Mouse (Mus musculus) bone marrow, adult 2 months (tissue): ENCODE results near the gene Baz2b. TPM values are rescaled to one million over a fixed set of nuclear protein-coding genes. Genes with fewer than 3 reads are reported as not detected.
A peak's percentile ranks its signal among the peaks of the same experiment; 100 is the strongest.

Source experiments
- H3K27ac ChIP-seq: fragments of 200-500 bp; 2 replicates; pipeline ENCODE4 v1.5.1; 2012; ENCODE audit warnings: low read depth, mild to moderate bottlenecking, control low read depth, inconsistent platforms, low read length; ENCODE audit not compliant: control insufficient read depth, poor library complexity, insufficient read depth
- H3K4me1 ChIP-seq: fragments of 200-500 bp; 2 replicates; pipeline ENCODE4 v1.6.1; 2011; ENCODE audit warnings: low read length; ENCODE audit not compliant: control insufficient read depth, insufficient read depth
- H3K4me3 ChIP-seq: fragments of 200-500 bp; replicated peaks from 2 replicates; pipeline ENCODE3; 2011; ENCODE audit warnings: mild to moderate bottlenecking, low read depth, low read length, control low read depth; ENCODE audit not compliant: control insufficient read depth
- CTCF ChIP-seq: fragments of 200-500 bp; IDR thresholded peaks from 2 replicates; pipeline ENCODE4 v1.5.1; 2011; ENCODE audit warnings: low read length, control low read depth; ENCODE audit not compliant: control insufficient read depth, insufficient read depth
- POLR2A ChIP-seq: fragments of 200-500 bp; IDR thresholded peaks from 2 replicates; pipeline ENCODE4 v1.6.1; 2011; ENCODE audit warnings: low read depth, mild to moderate bottlenecking, control low read depth, low read length, borderline replicate concordance; ENCODE audit not compliant: control insufficient read depth
- whole genome bisulfite sequencing: fragments of 180-500 bp; shearing (Covaris S2); methylation state at CpG from one replicate; pipeline ENCODE4 v1.1.7; 2018; 5-methylcytosine and 5-hydroxymethylcytosine counted together
- polyA plus RNA-seq: library from polyadenylated mRNA; stranded (reverse); fragments of >200 nt; gene quantifications from 2 replicates; pipeline ENCODE4 v1.2.4, GENCODE M21; 2011; ENCODE audit warnings: low replicate concordance; ENCODE audit not compliant: missing spikeins, insufficient read depth, insufficient read length

Gene Baz2b
- polyA plus RNA-seq, 1 experiment, result 77.9 TPM

DNA sequence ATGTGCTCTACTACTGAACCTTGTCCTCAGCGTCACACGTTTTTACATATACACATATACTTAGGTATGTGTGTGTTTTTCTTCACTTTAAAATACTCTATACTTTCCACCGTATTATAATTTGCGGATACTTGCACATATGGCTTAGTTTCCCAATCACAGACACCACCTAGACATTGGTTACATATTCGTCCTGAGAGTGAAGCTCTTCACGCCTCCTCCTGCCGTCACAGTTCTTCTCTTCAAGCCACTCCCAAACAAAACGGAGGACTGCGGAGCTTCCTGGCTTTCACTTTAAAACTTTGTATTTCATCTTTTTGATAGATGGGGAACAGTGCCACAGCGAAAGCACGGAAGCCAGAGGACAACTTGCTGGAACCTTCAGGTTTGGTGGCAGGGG lies 44.0 kb downstream of the Baz2b start:
- no peak for TF ChIP-seq POLR2A
- WGBS, result 71% methylated on average over 11 of the region's 11 CpGs
- Histone ChIP-seq H3K27ac (no peak overlapping the region), H3K4me3 (no peak overlapping the region), H3K4me1 (no peaks in the 10 kb centered on the region)

DNA sequence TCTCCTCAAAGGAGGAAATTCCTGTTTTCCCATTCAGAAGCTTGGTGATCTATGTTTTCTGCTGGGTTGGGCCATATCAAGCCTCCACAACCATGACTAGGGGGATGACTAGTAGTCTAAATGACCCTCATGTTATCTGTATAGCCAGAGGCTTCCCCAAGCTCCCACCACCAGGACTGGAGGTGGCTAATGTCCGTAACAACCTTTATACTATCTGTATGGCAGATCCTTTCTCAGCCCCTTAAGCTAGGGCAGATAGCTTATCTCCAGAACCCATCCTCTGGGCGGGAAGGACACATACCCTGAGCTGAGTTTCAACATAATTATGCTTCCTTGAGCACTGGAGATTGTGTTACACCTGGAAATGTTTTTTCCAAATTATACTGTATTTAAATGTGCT lies 45.9 kb downstream of the Baz2b start:
- H3K27ac ChIP-seq, result no peak overlapping the region
- H3K4me1 ChIP-seq, result no peaks in the 10 kb centered on the region
- H3K4me3 ChIP-seq, result no peak overlapping the region
- no peak for TF ChIP-seq POLR2A
- TF ChIP-seq CTCF, result no peak
- WGBS, result 61% methylated on average over 2 of the region's 2 CpGs

DNA sequence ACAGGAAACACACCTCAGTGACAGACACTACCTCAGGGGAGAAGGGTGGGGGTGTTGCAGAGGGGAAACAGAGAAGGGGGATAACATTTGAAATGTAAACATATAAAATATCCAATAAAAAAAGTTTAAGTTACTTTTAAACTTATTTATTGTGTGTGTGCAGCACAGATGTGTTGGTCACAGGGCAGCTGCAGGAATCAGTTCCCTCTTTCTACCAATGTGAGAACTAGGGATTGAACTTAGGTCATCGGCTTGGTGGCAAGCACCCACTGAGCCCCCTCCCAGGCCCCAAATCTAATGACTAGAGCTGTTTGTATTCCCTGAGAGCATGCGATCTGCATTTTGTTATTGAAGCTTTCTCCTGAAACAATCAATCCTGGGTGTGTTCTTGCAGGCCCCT lies 57.2 kb downstream of the Baz2b start:
- WGBS, result 69% methylated on average over 2 of the region's 2 CpGs
- TF ChIP-seq POLR2A (no peak), CTCF (no peak)
- Histone ChIP-seq H3K27ac (no peak overlapping the region), H3K4me3 (no peak overlapping the region), H3K4me1 (no peaks in the 10 kb centered on the region; the same call in 1 of the 2 replicates)

DNA sequence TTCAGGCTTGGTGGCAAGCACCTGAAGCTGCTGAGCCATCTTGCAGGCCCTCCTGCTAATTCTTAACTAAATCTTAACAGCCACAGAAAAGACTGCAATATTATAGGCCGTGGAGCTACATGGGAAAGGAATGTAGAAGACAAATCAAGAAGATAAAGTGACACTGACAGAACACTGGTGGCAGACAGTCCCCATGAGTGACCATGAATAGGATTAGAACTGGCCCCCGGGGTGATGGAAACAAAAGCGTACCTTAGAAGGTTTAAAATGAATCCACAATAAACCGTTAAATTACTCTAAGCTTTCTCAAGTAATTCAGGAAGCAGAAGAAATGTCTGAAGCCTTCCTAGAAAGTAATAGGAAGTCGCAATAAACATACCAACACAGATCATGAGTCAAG lies 61.0 kb downstream of the Baz2b start:
- TF ChIP-seq CTCF (no peak), POLR2A (no peak)
- 58% methylated on average over 5 of the region's 5 CpGs for WGBS
- H3K4me3 ChIP-seq, result no peak overlapping the region
- no peak overlapping the region for H3K27ac ChIP-seq
- no peaks in the 10 kb centered on the region; the same call in 1 of the 2 replicates for H3K4me1 ChIP-seq

DNA sequence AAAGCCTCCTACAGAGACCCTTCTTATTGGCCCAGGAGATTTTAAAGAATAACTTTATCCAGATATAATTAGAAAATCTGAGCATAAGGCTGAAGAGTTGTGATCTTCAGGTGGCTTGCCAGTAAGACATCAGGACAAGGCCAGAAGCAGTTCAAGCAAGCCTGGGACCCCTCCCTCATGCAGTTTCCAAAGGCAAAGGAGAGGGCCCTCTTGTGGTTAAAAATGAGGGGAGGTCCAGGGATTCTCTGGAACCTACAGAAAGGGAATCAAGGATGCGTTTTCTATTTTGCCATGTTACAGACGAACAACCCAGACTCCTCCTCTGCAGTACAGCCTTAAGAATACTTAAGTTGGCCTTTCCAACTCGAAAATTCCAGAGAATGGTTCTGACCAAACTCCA lies 62.2 kb downstream of the Baz2b start:
- 68% methylated on average over 3 of the region's 3 CpGs for WGBS
- no peaks in the 10 kb centered on the region; the same call in 1 of the 2 replicates for H3K4me1 ChIP-seq
- no peak overlapping the region for H3K4me3 ChIP-seq
- TF ChIP-seq CTCF (no peak), POLR2A (no peak)
- no peak overlapping the region for H3K27ac ChIP-seq

DNA sequence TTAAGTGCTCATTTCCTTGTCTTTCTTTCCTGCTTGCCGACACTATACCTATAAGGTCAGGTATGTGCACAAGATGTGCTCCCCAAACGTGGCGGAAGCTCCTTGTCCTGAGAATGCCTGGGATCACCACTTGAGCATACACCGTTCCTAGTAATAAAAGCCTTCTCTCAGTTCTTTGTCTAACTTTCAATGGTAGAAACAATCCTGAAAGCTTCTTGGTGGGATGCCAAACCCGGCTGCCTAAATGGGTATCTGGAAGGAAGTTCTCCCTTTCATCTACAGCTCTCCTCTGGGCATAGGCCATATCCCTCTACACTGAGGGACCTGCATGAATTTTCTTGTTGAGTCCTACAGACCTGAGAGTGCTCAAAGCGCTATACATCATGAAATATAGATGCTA lies 63.9 kb downstream of the Baz2b start:
- Histone ChIP-seq H3K4me1 (no peaks in the 10 kb centered on the region; the same call in 1 of the 2 replicates), H3K27ac (no peak overlapping the region), H3K4me3 (no peak overlapping the region)
- 67% methylated on average over 6 of the region's 6 CpGs for WGBS
- no peak for TF ChIP-seq POLR2A
- no peak for TF ChIP-seq CTCF

DNA sequence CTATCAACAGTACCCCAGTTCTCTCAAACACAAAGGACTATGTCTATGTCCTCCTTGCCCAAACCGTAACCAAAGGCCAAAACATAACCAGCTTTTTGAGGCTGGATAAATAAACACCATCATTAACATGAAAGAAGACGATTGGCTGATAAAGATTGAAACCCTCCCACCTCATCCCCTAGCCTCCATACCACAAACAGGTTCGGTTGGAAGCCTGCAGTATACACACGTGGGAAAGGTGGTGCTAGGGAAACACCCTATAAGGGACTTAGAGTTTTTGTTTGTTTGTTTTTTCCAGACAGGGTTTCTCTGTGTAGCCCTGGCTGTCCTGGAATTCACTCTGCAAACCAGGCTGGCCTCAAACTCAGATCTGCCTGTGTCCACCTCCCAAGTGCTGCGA lies 66.3 kb downstream of the Baz2b start:
- H3K4me1 ChIP-seq, result no peaks in the 10 kb centered on the region
- no peak overlapping the region for H3K27ac ChIP-seq
- no peak for TF ChIP-seq POLR2A
- TF ChIP-seq CTCF, result no peak
- no peak overlapping the region for H3K4me3 ChIP-seq
- 71% methylated on average over 5 of the region's 5 CpGs for WGBS

DNA sequence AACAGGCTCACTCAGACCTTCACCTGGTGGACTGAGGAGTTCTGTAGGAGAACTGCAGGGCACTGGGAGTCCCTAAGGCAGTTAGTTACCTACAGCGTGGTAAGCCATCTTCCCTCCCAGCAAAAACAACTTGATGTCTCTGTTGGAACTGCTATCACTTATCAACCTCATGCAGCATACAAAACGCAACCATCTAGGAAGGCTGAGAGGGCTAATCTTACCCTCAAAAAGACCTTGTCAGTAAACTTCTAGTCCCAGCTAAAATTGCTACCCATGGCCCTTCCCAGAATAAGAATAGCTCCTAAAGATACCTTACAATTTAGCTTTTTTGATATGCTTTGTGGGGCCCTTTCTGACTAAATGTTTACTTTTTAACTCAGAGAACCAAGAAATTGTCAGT lies 67.4 kb downstream of the Baz2b start:
- H3K27ac ChIP-seq, result peak overlapping the region; percentile 22; the same call in 1 of the 2 replicates
- no peak for TF ChIP-seq POLR2A
- no peak for TF ChIP-seq CTCF
- H3K4me1 ChIP-seq, result no peaks in the 10 kb centered on the region
- H3K4me3 ChIP-seq, result no peak overlapping the region
- WGBS, result 72% methylated on average over 2 of the region's 2 CpGs

DNA sequence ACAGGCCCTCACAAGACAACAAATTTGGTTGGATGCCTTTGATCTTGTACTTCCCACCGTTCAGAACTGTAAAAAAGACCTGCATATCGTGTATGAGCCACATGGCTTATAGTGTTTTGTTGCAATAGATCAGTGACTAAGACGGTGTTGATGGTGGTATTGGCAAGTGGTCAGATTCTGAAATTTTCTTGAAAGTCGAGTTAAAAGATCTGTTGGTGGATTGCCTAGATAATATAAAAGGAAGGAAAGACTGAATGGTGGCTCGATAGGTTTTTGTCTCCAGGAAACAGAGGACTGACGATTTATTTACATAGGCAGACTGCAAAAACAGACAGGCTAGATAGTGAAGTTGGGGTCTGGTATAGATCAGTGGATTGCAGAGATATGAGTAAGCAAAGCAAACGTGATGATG lies 70.9 kb downstream of the Baz2b start:
- WGBS, result 11% methylated on average over 7 of the region's 7 CpGs
- TF ChIP-seq CTCF, result no peak
- TF ChIP-seq POLR2A, result no peak
- peaks cover 5% of the 10 kb centered on the region; the same call in 1 of the 2 replicates for H3K4me1 ChIP-seq
- H3K4me3 ChIP-seq, result no peak overlapping the region
- no peak overlapping the region for H3K27ac ChIP-seq
